In the genomic region with DNA sequence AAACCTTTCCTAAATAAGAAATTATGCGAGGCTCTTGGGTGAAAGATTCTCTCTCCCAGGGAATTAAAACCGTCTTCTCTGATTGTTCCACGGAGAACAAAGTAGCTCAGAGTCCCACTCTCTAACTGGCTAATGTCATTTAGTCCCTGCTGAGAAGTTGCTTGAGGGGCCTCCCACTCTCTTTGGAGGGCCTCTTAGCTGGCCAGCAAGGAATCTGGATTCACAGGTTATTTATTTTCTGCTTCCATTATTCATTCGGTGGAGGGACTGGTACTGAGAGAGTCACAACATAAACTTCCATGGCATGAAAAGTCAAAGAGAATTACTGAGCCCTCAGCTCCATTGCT, we compare ENCODE assay signal across 13 mouse cellular contexts.
A peak's percentile ranks its signal among the peaks of the same experiment; 100 is the strongest.
DNase-seq lines count a peak whose midpoint lies in the region; ATAC-seq lines count a peak whose summit lies in the region.
"Had no signal": no experiment of that assay in that cellular context is flagged by ENCODE, and none has a peak within 500 bp of the region (broad histone marks: within the 10 kb centered on the region; RNA-seq: fewer than 3 reads in every experiment).

No protein-coding gene starts in this region.

- WGBS in heart, embryonic 15.5 days: 25% methylated on average over 4 of the region's 4 CpGs
- WGBS in forebrain, embryonic 12.5 days: 4% methylated on average over 4 of the region's 4 CpGs
- WGBS in intestine, embryonic 15.5 days: 28% methylated on average over 4 of the region's 4 CpGs
- WGBS in neural tube, embryonic 14.5 days: 5% methylated on average over 4 of the region's 4 CpGs

- intact Hi-C loops in heart, postnatal 10 days (cut with DNase I): no loop called here

- H3K9me3 ChIP-seq in heart, embryonic 15.5 days (replicated peaks): no peaks in the 10 kb centered on the region
- no peaks in the 10 kb centered on the region for H3K9me3 ChIP-seq in forebrain, embryonic 12.5 days
- H3K9me3 ChIP-seq in intestine, embryonic 15.5 days: no peaks in the 10 kb centered on the region
- no peaks in the 10 kb centered on the region for H3K9me3 ChIP-seq in neural tube, embryonic 14.5 days (ENCODE audit: control insufficient read depth, low read length)
- H3K9me3 ChIP-seq: G1E had no signal

- no peak for DNase-seq in heart, postnatal 10 days
- no peak for DNase-seq in adrenal gland, adult 8-10 months
- no peak for DNase-seq in adrenal gland, postnatal 14 days
- no peak for DNase-seq in adrenal gland, adult 2 months
- DNase-seq: B cell, adult 2 months; gastrocnemius, postnatal 25 days had no signal

- H3K27ac ChIP-seq in heart, embryonic 15.5 days: peak overlapping the region; percentile 38; the same call in 1 of the 2 replicates
- peak overlapping the region; percentile 76; the same call in 1 of the 2 replicates for H3K27ac ChIP-seq in forebrain, embryonic 12.5 days
- H3K27ac ChIP-seq in intestine, embryonic 15.5 days: peak overlapping the region; percentile 71; the same call in 1 of the 2 replicates
- H3K27ac ChIP-seq in neural tube, embryonic 14.5 days (ENCODE audit: low read depth, low read length): no peak overlapping the region; the same call in 1 of the 2 replicates
- H3K27ac ChIP-seq: kidney, postnatal 0 days had no signal

- no peak for ATAC-seq in heart, embryonic 15.5 days (replicated peaks; ENCODE audit: insufficient number of reproducible peaks, insufficient read depth, low FRiP score, low read depth)
- ATAC-seq in forebrain, embryonic 12.5 days (ENCODE audit: low FRiP score): no peak
- ATAC-seq in intestine, embryonic 15.5 days: no peak
- peak; percentile 41; the same call in 1 of the 2 replicates for ATAC-seq in neural tube, embryonic 14.5 days (ENCODE audit: low read depth)
- ATAC-seq: lung, postnatal 0 days had no signal

- no peak overlapping the region for H3K9ac ChIP-seq in heart, embryonic 15.5 days
- no peak overlapping the region for H3K9ac ChIP-seq in forebrain, embryonic 12.5 days
- no peak overlapping the region for H3K9ac ChIP-seq in intestine, embryonic 15.5 days
- H3K9ac ChIP-seq in neural tube, embryonic 14.5 days (replicated peaks; ENCODE audit: low read depth, low read length): no peak overlapping the region

- H3K27me3 ChIP-seq in heart, embryonic 15.5 days: no peaks in the 10 kb centered on the region
- H3K27me3 ChIP-seq in forebrain, embryonic 12.5 days: peaks cover 7% of the 10 kb centered on the region; the same call in 1 of the 2 replicates
- H3K27me3 ChIP-seq in intestine, embryonic 15.5 days (replicated peaks): no peaks in the 10 kb centered on the region
- H3K27me3 ChIP-seq in neural tube, embryonic 14.5 days (ENCODE audit: control insufficient read depth, insufficient read depth, low read length): no peaks in the 10 kb centered on the region

- H3K4me1 ChIP-seq in heart, embryonic 15.5 days (replicated peaks): peaks cover 9% of the 10 kb centered on the region; the same call in 1 of the 2 replicates
- H3K4me1 ChIP-seq in forebrain, embryonic 12.5 days: peaks cover 21% of the 10 kb centered on the region
- H3K4me1 ChIP-seq in intestine, embryonic 15.5 days (replicated peaks): 0 out of 2 replicates have a peak, but pooled peaks cover 3% of the 10 kb centered on the region
- H3K4me1 ChIP-seq in neural tube, embryonic 14.5 days (ENCODE audit: control insufficient read depth, insufficient read depth, low read length): 0 out of 2 replicates have a peak, but pooled peaks cover 12% of the 10 kb centered on the region

- H3K4me3 ChIP-seq in heart, embryonic 15.5 days: no peak overlapping the region
- no peak overlapping the region for H3K4me3 ChIP-seq in forebrain, embryonic 12.5 days (replicated peaks)
- no peak overlapping the region for H3K4me3 ChIP-seq in intestine, embryonic 15.5 days (replicated peaks)
- H3K4me3 ChIP-seq in neural tube, embryonic 14.5 days (ENCODE audit: low read depth, low read length): no peak overlapping the region

- no peak overlapping the region for H3K4me2 ChIP-seq in heart, embryonic 15.5 days
- no peak overlapping the region for H3K4me2 ChIP-seq in forebrain, embryonic 12.5 days
- H3K4me2 ChIP-seq in intestine, embryonic 15.5 days (replicated peaks): no peak overlapping the region
- no peak overlapping the region for H3K4me2 ChIP-seq in neural tube, embryonic 14.5 days (ENCODE audit: low read depth, low read length)

- H3K36me3 ChIP-seq in heart, embryonic 15.5 days: no peaks in the 10 kb centered on the region
- H3K36me3 ChIP-seq in forebrain, embryonic 12.5 days (replicated peaks): no peaks in the 10 kb centered on the region
- H3K36me3 ChIP-seq in intestine, embryonic 15.5 days: no peaks in the 10 kb centered on the region
- H3K36me3 ChIP-seq in neural tube, embryonic 14.5 days (ENCODE audit: control insufficient read depth, insufficient read depth, low read length): no peaks in the 10 kb centered on the region
- H3K36me3 ChIP-seq: G1E had no signal
